Mouse (Mus musculus) liver, postnatal 0 days (tissue): ENCODE data around the gene Fuz.

Source experiments
- CTCF ChIP-seq: sonication (generic); IDR thresholded peaks from 2 replicates; pipeline ENCODE4 v1.5.1; 2016; ENCODE audit warnings: antibody characterized with exemption, low read depth
- EP300 ChIP-seq: IDR thresholded peaks from 2 replicates; pipeline ENCODE4 v1.6.1; 2016; ENCODE audit warnings: antibody characterized with exemption, low read depth, mild to moderate bottlenecking

- TF ChIP-seq CTCF = no peak
- peak; percentile 78 for TF ChIP-seq EP300
These were observed 32.7 kb downstream of the Fuz start for GRCm38 (mm10) chr7:44928570-44928969.
